Comparison of ENCODE assay signal across 9 mouse cellular contexts in genomic region chr1:147343276-147343953, GRCm38 (mm10).
DNase-seq lines count a peak whose midpoint lies in the region; ATAC-seq lines count a peak whose summit lies in the region.
"Had no signal": no experiment of that assay in that cellular context is flagged by ENCODE, and none has a peak within 500 bp of the region (broad histone marks: within the 10 kb centered on the region; RNA-seq: fewer than 3 reads in every experiment).

No protein-coding gene starts in this region.

- peak overlapping the region; percentile 27; the same call in 1 of the 2 replicates for H3K27ac ChIP-seq in forebrain, embryonic 14.5 days (ENCODE audit: low read depth, low read length)
- H3K27ac ChIP-seq in forebrain, embryonic 12.5 days: no peak overlapping the region
- no peak overlapping the region for H3K27ac ChIP-seq in midbrain, embryonic 13.5 days

- 73% methylated on average over 9 of the region's 9 CpGs for WGBS in forebrain, embryonic 14.5 days
- 89% methylated on average over 9 of the region's 9 CpGs for WGBS in forebrain, embryonic 12.5 days
- WGBS in midbrain, embryonic 13.5 days: 92% methylated on average over 9 of the region's 9 CpGs

- no peak overlapping the region for H3K4me3 ChIP-seq in forebrain, embryonic 14.5 days (ENCODE audit: low read depth, low read length)
- no peak overlapping the region for H3K4me3 ChIP-seq in forebrain, embryonic 12.5 days (replicated peaks)
- no peak overlapping the region for H3K4me3 ChIP-seq in midbrain, embryonic 13.5 days (replicated peaks)

- no peaks in the 10 kb centered on the region for H3K4me1 ChIP-seq in forebrain, embryonic 14.5 days (ENCODE audit: control insufficient read depth, insufficient read depth, low read length)
- H3K4me1 ChIP-seq in forebrain, embryonic 12.5 days: no peaks in the 10 kb centered on the region
- no peaks in the 10 kb centered on the region for H3K4me1 ChIP-seq in midbrain, embryonic 13.5 days (replicated peaks)

- H3K27me3 ChIP-seq in forebrain, embryonic 14.5 days (replicated peaks; ENCODE audit: control insufficient read depth, insufficient read depth, low read length): no peaks in the 10 kb centered on the region
- no peaks in the 10 kb centered on the region for H3K27me3 ChIP-seq in forebrain, embryonic 12.5 days
- H3K27me3 ChIP-seq in midbrain, embryonic 13.5 days: no peaks in the 10 kb centered on the region

- peak; percentile 87 for DNase-seq in forebrain, embryonic 14.5 days (ENCODE audit: low spot score)
- peak; percentile 37 for DNase-seq in brain, embryonic 18.5 days (ENCODE audit: low read depth, low spot score)
- DNase-seq in frontal cortex, postnatal 36 days (ENCODE audit: low spot score in 2 of 2): peak; percentile 68 to 73
- DNase-seq in left cerebral cortex, adult 8-10 months (ENCODE audit: low spot score in 2 of 2): peak; percentile 6 to 70
- no peak for DNase-seq in thymus, postnatal 0 days (ENCODE audit: low spot score)
- DNase-seq: adrenal gland, postnatal 36 days had no signal

- ATAC-seq in forebrain, embryonic 14.5 days: peak; percentile 97
- ATAC-seq in forebrain, embryonic 12.5 days (ENCODE audit: low FRiP score): no peak
- no peak for ATAC-seq in megakaryocyte, adult 5-6 weeks (ENCODE audit: poor library complexity, severe bottlenecking)
- ATAC-seq in midbrain, embryonic 13.5 days: no peak

- no peak overlapping the region for H3K4me2 ChIP-seq in forebrain, embryonic 14.5 days (ENCODE audit: low read length)
- no peak overlapping the region for H3K4me2 ChIP-seq in forebrain, embryonic 12.5 days
- no peak overlapping the region for H3K4me2 ChIP-seq in midbrain, embryonic 13.5 days (replicated peaks)

- H3K9me3 ChIP-seq in forebrain, embryonic 14.5 days (replicated peaks; ENCODE audit: control insufficient read depth, low read length): no peaks in the 10 kb centered on the region
- H3K9me3 ChIP-seq in forebrain, embryonic 12.5 days: no peaks in the 10 kb centered on the region
- H3K9me3 ChIP-seq in midbrain, embryonic 13.5 days: no peaks in the 10 kb centered on the region

- no peaks in the 10 kb centered on the region for H3K36me3 ChIP-seq in forebrain, embryonic 14.5 days (ENCODE audit: control insufficient read depth, insufficient read depth, low read length)
- H3K36me3 ChIP-seq in forebrain, embryonic 12.5 days (replicated peaks): no peaks in the 10 kb centered on the region
- no peaks in the 10 kb centered on the region for H3K36me3 ChIP-seq in midbrain, embryonic 13.5 days

- H3K9ac ChIP-seq in forebrain, embryonic 14.5 days (ENCODE audit: low read length): no peak overlapping the region
- no peak overlapping the region for H3K9ac ChIP-seq in forebrain, embryonic 12.5 days
- no peak overlapping the region for H3K9ac ChIP-seq in midbrain, embryonic 13.5 days (replicated peaks)
